Mouse (Mus musculus): ENCODE results near the gene Mapk8ip3.

DNA sequence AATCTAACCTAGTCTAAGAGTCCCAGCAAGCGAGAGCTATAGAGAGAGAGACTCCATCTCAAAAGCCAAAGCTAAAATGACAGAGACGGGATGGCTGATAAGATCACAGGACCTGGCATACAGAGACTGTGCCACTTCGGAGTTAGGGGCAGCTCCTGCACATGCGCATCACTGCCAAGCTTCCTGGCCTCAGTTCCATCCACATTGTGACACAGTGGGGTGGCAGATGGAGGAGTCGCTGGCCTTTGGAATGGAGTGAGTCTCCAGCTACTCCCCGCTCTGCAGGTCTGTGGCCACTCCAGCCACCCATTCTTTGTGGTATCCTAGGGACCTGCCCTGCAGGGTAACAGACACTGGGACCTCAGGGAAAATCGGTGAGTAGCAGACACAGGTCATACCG lies 71.0 kb downstream of the Mapk8ip3 start, which contains the start of gene Igfals:
- no peak for TF ChIP-seq POLR2A (IDR thresholded peaks at IDR 0.05; ENCODE audit: low read depth, low read length)
- TF ChIP-seq CTCF (IDR thresholded peaks at IDR 0.05; ENCODE audit: borderline replicate concordance, insufficient read depth, low read length), result no peak
